Mouse (Mus musculus) MEL (cell line): ENCODE results near the gene Shank3.

Source experiments
- CHD1 ChIP-seq: IDR thresholded peaks from 2 replicates; pipeline ENCODE4 v1.6.1; 2012; ENCODE audit warnings: low read depth, mild to moderate bottlenecking, inconsistent platforms, low read length, improper control_type of control experiment
- CHD2 ChIP-seq: IDR thresholded peaks from 2 replicates; pipeline ENCODE4 v1.6.1; 2011; ENCODE audit warnings: low read length, improper control_type of control experiment
- CTCF ChIP-seq, 3 experiments: IDR thresholded peaks in 2 of 3; conservative IDR thresholded peaks in 1 of 3; 2 replicates each; pipeline ENCODE4 v1.5.1; 2011 to 2012; ENCODE audit warnings: low read length in 3 of 3, low read depth in 2 of 3, mild to moderate bottlenecking in 2 of 3, improper control_type of control experiment in 1 of 3, inconsistent platforms in 1 of 3, mixed read lengths in 1 of 3, moderate library complexity in 1 of 3; ENCODE audit not compliant: control insufficient read depth in 1 of 3, insufficient read depth in 1 of 3, poor library complexity in 1 of 3, severe bottlenecking in 1 of 3
- EP300 ChIP-seq, 2 experiments: IDR thresholded peaks; 2 replicates each; pipeline ENCODE4 v1.6.1; 2011; ENCODE audit warnings: improper control_type of control experiment in 2 of 2, low read length in 2 of 2, low read depth in 1 of 2, mild to moderate bottlenecking in 1 of 2
- MEF2A ChIP-seq: IDR thresholded peaks from 2 replicates; pipeline ENCODE4 v1.6.1; 2014; ENCODE audit warnings: low read depth, mild to moderate bottlenecking, inconsistent platforms, low read length, improper control_type of control experiment; ENCODE audit not compliant: poor library complexity, insufficient replicate concordance, severe bottlenecking; ENCODE audit errors: extremely low read depth
- POLR2A ChIP-seq, 2 experiments: IDR thresholded peaks; 2 replicates each; pipeline ENCODE4 v1.6.1; 2011 to 2012; ENCODE audit warnings: low read length in 2 of 2, mild to moderate bottlenecking in 2 of 2, control low read depth in 1 of 2, improper control_type of control experiment in 1 of 2, low read depth in 1 of 2, moderate library complexity in 1 of 2; ENCODE audit not compliant: control insufficient read depth in 1 of 2, insufficient read depth in 1 of 2, poor library complexity in 1 of 2
- POLR2AphosphoS5 ChIP-seq: IDR thresholded peaks from 2 replicates; pipeline ENCODE4 v1.6.1; 2012; ENCODE audit warnings: low read depth, borderline replicate concordance, mild to moderate bottlenecking, inconsistent platforms, low read length, moderate library complexity, mixed read lengths
- TBP ChIP-seq: IDR thresholded peaks from 2 replicates; pipeline ENCODE4 v1.8.0; 2011; ENCODE audit warnings: low read depth, low read length, improper control_type of control experiment

- no peak for TF ChIP-seq CHD2
- TF ChIP-seq EP300 (IDR thresholded peaks at IDR 0.05; ENCODE audit: low read depth in 1 of 2, low read length in 2 of 2) = no peak
- no peak for TF ChIP-seq POLR2AphosphoS5
- no peak for TF ChIP-seq CHD1
- TF ChIP-seq TBP = peak; percentile 74
- TF ChIP-seq POLR2A (IDR thresholded peaks at IDR 0.05; ENCODE audit: control insufficient read depth in 1 of 2, insufficient read depth in 1 of 2, low read depth in 1 of 2, low read length in 2 of 2, poor library complexity in 1 of 2) = peak; percentile 65 to 69; a peak in 2 of 4 replicates
- peak; percentile 17 to 57 (median 48); a peak in 5 of 6 replicates for TF ChIP-seq CTCF (IDR thresholded peaks at IDR 0.05 in 2 of 3, conservative IDR thresholded peaks at IDR 0.05 in 1 of 3; ENCODE audit: control insufficient read depth in 1 of 3, insufficient read depth in 1 of 3, low read depth in 2 of 3, low read length in 3 of 3, poor library complexity in 1 of 3, severe bottlenecking in 1 of 3)
- TF ChIP-seq MEF2A = no peak
Observed at GRCm38 (mm10) chr15:89463334-89464235, 35.8 kb upstream of the Shank3 start.
